Mouse (Mus musculus) thymus, adult 2 months (tissue): ENCODE measurements at regions not wholly inside any gene's neighbourhood (a gene's known extent, or its start where the extent isn't known, plus 50 kb on each side); places are given as distances from the start of the nearest gene placed in this dataset.

ENCODE experiments used
- CTCF ChIP-seq: fragments of 200-500 bp; IDR thresholded peaks from 2 replicates; pipeline ENCODE4 v1.5.1; 2012; ENCODE audit warnings: mild to moderate bottlenecking, control low read depth, low read length, moderate library complexity, borderline replicate concordance; ENCODE audit not compliant: control insufficient read depth, poor library complexity, insufficient read depth; ENCODE audit errors: extremely low read depth
- POLR2A ChIP-seq: fragments of 200-500 bp; IDR thresholded peaks from 2 replicates; pipeline ENCODE4 v1.6.1; 2012; ENCODE audit warnings: mild to moderate bottlenecking, low read length, control low read depth, moderate library complexity; ENCODE audit not compliant: control insufficient read depth, poor library complexity, insufficient read depth; ENCODE audit errors: extremely low read depth

- TF ChIP-seq CTCF, result no peak
- TF ChIP-seq POLR2A, result no peak
These were observed 95.0 kb upstream of the Nxpe4 start for GRCm38 (mm10) chr9:48066730-48067345.
